Mouse (Mus musculus) megakaryocyte, embryonic 14.5 days (primary cell): ENCODE measurements at regions not wholly inside any gene's neighbourhood (a gene's known extent, or its start where the extent isn't known, plus 50 kb on each side); places are given as distances from the start of the nearest gene placed in this dataset.

Experiments
- FLI1 ChIP-seq: IDR thresholded peaks from 2 replicates; pipeline ENCODE4 v1.6.1; 2012; ENCODE audit warnings: low read length, inconsistent platforms, mixed read lengths
- GATA1 ChIP-seq: IDR thresholded peaks from 3 replicates; pipeline ENCODE4 v1.6.1; 2012; ENCODE audit warnings: mixed read lengths, low read length, inconsistent platforms, borderline replicate concordance

- TF ChIP-seq GATA1 (no peak), FLI1 (no peak)
Observed at GRCm38 (mm10) chr3:130962701-130963472, 147.4 kb upstream of the Lef1 start.
